Mouse (Mus musculus) layer of hippocampus, postnatal 25 days (tissue): ENCODE results near the gene Gsta4. TPM values are rescaled to one million over a fixed set of nuclear protein-coding genes. Genes with fewer than 3 reads are reported as not detected.
"Not testable (repeated sequence)": the region's sequence is repeated elsewhere in the genome, so short reads cannot be mapped to it uniquely, and the experiment has no call there.

Experiments
- DNase-seq, 2 experiments: peaks; one replicate each; pipeline ENCODE4 v3.0.0; 2022; ENCODE audit warnings: mixed read lengths in 2 of 2, low spot score in 1 of 2; ENCODE audit errors: extremely low spot score in 1 of 2
- total RNA-seq, 2 experiments: library from RNA; stranded (reverse); gene quantifications; 2 replicates each; pipeline ENCODE4 v1.2.3; 2021

Gene Gsta4
- 10 to 100 TPM; 41.7 to 58.1 TPM for total RNA-seq

GRCm38 (mm10) chr9:78182474-78182873 lies at the start of gene Gsta4:
Gene Gsta4 (plus strand): TSS chr9:78182774.
- not testable (repeated sequence) for DNase-seq

GRCm38 (mm10) chr9:78135658-78136057 lies 46.9 kb upstream of the Gsta4 start:
- no peak for DNase-seq

GRCm38 (mm10) chr9:78138044-78138676 lies 44.4 kb upstream of the Gsta4 start:
- DNase-seq = no peak

- no peak for DNase-seq
Observed at GRCm38 (mm10) chr9:78139463-78139862, 43.1 kb upstream of the Gsta4 start.

- DNase-seq = no peak
Observed at GRCm38 (mm10) chr9:78146099-78146498, 36.5 kb upstream of the Gsta4 start.

GRCm38 (mm10) chr9:78146627-78147026 lies 35.9 kb upstream of the Gsta4 start:
- DNase-seq = no peak

GRCm38 (mm10) chr9:78148149-78148548 lies 34.4 kb upstream of the Gsta4 start:
- DNase-seq = no peak

- DNase-seq = not testable (repeated sequence)
Observed at GRCm38 (mm10) chr9:78149770-78150169, 32.8 kb upstream of the Gsta4 start.

GRCm38 (mm10) chr9:78154211-78154977 lies 28.2 kb upstream of the Gsta4 start:
- no peak for DNase-seq

- no peak for DNase-seq
Observed at GRCm38 (mm10) chr9:78157221-78157620, 25.4 kb upstream of the Gsta4 start.

GRCm38 (mm10) chr9:78163291-78163690 lies 19.3 kb upstream of the Gsta4 start:
- DNase-seq = no peak

- no peak for DNase-seq
Observed at GRCm38 (mm10) chr9:78164741-78165140, 17.8 kb upstream of the Gsta4 start.

GRCm38 (mm10) chr9:78165454-78165853 lies 17.1 kb upstream of the Gsta4 start:
- DNase-seq = no peak

GRCm38 (mm10) chr9:78166694-78167452 lies 15.7 kb upstream of the Gsta4 start:
- DNase-seq = no peak

GRCm38 (mm10) chr9:78167453-78167969 lies 15.1 kb upstream of the Gsta4 start:
- DNase-seq = no peak

- DNase-seq = no peak
Observed at GRCm38 (mm10) chr9:78168864-78169263, 13.7 kb upstream of the Gsta4 start.

- no peak for DNase-seq
Observed at GRCm38 (mm10) chr9:78174016-78174415, 8.6 kb upstream of the Gsta4 start.

- DNase-seq = not testable (repeated sequence)
Observed at GRCm38 (mm10) chr9:78174925-78175276, 7.7 kb upstream of the Gsta4 start.

GRCm38 (mm10) chr9:78175277-78176200 lies 7.0 kb upstream of the Gsta4 start:
- peak; percentile 91 to 93 for DNase-seq

- DNase-seq = peak; percentile 27 to 31
Observed at GRCm38 (mm10) chr9:78176201-78176727, 6.3 kb upstream of the Gsta4 start.
